Mouse (Mus musculus) spleen, postnatal 14 days (tissue): Measurements from ENCODE around the gene Med31.
"Not testable (repeated sequence)": the region's sequence is repeated elsewhere in the genome, so short reads cannot be mapped to it uniquely, and the experiment has no call there.

Experiments used
- DNase-seq, 2 experiments: peaks; one replicate each; pipeline ENCODE4 v3.0.0; 2021 to 2022; ENCODE audit warnings: low spot score in 2 of 2

Gene Med31

DNA sequence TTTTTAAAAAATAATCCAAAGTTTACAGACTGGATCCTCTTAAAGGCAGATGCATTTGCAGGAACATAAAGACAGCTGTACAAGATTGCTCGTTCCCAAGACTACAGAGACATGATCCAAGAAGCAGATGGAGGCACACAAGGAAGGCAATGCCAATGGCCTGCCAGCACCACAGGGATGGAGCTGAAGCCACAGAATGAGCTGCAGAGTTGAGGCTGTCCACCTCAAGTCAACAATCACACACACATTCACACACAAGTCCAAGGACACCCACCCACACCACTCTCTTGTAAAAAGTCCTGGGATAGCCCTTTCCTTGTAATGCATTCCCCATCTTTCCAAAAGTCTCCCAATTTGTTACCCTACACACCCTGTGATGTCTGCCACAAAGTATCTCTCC, 12.0 kb downstream of the Med31 start:
- DNase-seq = no peak

DNA sequence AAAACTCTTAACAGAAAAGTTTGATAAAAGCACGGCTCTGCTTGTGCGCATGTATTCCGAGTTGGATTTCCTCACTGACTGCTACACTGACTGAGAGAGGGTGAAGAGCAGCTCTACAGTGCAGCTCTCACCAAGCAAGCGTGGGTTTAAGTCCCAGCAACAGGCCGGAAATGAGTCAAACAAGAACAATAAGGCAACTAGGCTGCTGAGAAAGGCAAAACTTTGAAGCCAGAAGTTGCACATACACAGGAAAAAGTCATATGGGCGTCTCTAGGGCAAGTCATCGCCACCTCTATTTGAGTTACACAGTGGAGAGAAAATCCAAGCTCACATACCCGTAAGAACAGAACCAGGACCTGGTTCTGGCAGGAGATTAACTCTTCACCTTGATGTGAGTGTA, 18.9 kb downstream of the Med31 start:
- no peak for DNase-seq

GRCm38 (mm10) chr11:72194259-72194658, 21.1 kb downstream of the Med31 start:
- DNase-seq = no peak

DNA sequence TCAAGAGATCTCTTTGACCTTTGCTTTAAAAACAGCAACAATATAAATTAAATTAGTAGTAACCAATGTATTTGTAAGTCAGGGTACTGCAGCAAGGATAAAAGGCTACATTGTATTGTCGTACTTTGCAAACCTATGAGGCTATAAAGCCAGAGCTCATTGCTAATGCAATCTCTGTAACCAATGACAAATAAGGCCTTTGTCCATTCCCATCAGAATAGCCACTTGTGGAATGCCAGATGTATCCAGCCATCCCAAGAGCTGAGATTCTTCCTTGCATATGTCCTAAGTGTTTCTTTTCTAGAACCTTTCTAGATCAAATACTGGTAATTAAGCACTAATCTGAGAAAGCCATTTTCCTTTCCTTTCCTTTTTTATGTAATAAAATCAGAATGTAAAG, 24.5 kb downstream of the Med31 start:
- DNase-seq = no peak

- DNase-seq = no peak
Measured at GRCm38 (mm10) chr11:72184252-72184651, 31.1 kb downstream of the Med31 start.

- no peak for DNase-seq
Measured at GRCm38 (mm10) chr11:72181136-72181535, 34.3 kb downstream of the Med31 start.

- DNase-seq = no peak
Measured at GRCm38 (mm10) chr11:72180556-72180955, 34.8 kb downstream of the Med31 start.

DNA sequence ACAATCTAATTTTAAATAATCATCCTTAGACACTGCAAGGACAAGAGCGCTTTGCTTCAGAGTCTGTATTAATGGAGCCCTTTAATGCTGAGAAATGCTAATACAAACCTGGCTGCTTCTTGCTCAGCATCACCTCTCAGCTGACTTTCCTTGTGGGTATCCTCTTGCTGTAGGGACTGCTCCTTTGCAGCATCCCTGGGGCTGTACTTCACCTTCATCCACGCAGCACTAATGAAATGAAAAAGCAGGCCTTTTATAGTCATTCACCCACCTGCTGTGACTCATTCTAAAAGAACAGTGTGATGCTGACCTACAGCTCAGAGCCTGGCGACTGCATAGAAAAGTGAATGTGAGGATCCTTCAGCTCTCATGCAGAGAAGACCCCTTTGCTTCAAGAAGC, 38.8 kb downstream of the Med31 start:
- no peak for DNase-seq

GRCm38 (mm10) chr11:72175966-72176365, 39.4 kb downstream of the Med31 start:
- DNase-seq = no peak

- DNase-seq = no peak
Measured at GRCm38 (mm10) chr11:72174721-72175120, 40.7 kb downstream of the Med31 start.

GRCm38 (mm10) chr11:72173506-72173905, 41.9 kb downstream of the Med31 start:
- no peak for DNase-seq

DNA sequence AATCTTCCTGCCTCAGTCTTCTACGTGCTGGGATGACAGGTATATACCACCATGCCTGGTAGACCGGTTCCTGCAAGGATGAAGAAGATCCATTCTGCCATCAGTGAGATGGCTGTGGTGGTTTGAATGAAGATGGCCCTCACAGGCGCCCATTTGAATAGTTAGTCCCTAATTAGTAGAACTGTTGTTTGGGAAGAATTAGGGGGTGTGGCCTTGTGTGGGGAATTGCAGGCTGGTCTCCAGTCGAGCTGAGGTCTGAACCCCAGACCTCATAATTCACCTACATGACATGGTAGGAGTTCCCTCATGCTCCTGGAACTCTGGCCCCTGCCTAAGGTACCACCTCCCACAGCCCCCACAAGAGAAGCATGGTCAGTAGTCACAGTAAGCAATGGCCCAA, 43.5 kb downstream of the Med31 start:
- DNase-seq = not testable (repeated sequence)

- DNase-seq = no peak
Measured at GRCm38 (mm10) chr11:72169871-72170270, 45.5 kb downstream of the Med31 start.

- DNase-seq = no peak
Measured at GRCm38 (mm10) chr11:72163198-72163597, 52.2 kb downstream of the Med31 start.
